Mouse (Mus musculus): ENCODE data around the gene Fbln5. TPM values are rescaled to one million over a fixed set of nuclear protein-coding genes. Genes with fewer than 3 reads are reported as not detected.

Gene Fbln5
- polyA plus RNA-seq, 1 experiment from 2014 or later = 6.0 TPM

- H3K27me3 ChIP-seq (ENCODE audit: control insufficient read depth, insufficient read depth, low read length) = no peaks in the 10 kb centered on the region
- H3K9me3 ChIP-seq (ENCODE audit: control insufficient read depth, low read length) = no peaks in the 10 kb centered on the region
- H3K27ac ChIP-seq (replicated peaks; ENCODE audit: low read depth, low read length) = no peak overlapping the region
- no peaks in the 10 kb centered on the region for H3K36me3 ChIP-seq (ENCODE audit: control insufficient read depth, insufficient read depth, low read length)
- no peak for DNase-seq
- no peak overlapping the region for H3K9ac ChIP-seq (replicated peaks; ENCODE audit: low read length)
- H3K4me3 ChIP-seq (replicated peaks; ENCODE audit: low read depth, low read length) = no peak overlapping the region
- no peak for ATAC-seq (ENCODE audit: low FRiP score, low TSS enrichment)
- WGBS = 96% methylated on average over 5 of the region's 5 CpGs
- no peaks in the 10 kb centered on the region for H3K4me1 ChIP-seq (ENCODE audit: control insufficient read depth, insufficient read depth, low read length)
- H3K4me2 ChIP-seq (ENCODE audit: low read length) = no peak overlapping the region
Measured at GRCm38 (mm10) chr12:101762054-101762453, 56.8 kb downstream of the Fbln5 start.

GRCm38 (mm10) chr12:101759440-101760045 is 59.3 kb downstream of the Fbln5 start:
- 71% methylated on average over 6 of the region's 6 CpGs for WGBS
- no peak overlapping the region for H3K4me3 ChIP-seq (replicated peaks; ENCODE audit: low read depth, low read length)

DNA sequence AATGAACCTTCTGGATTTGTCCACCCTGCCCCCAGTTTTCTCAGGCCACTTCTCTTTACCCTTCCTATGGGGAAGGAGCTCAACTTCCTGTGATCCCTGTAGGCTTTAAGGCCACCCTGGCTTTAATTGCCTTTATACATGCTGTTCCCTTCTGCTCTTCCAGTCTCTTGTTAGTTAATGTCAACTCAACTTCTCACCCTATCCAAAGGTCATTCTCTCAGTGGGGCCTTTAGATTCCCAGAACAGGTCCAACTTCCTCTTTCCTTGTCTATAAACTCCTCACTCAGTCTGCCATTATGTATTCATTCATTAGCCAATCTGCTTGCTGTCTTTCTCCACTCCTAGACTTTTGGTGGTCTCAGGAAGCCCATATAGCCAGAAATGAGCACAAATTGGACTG is 60.2 kb downstream of the Fbln5 start:
- H3K9me3 ChIP-seq (ENCODE audit: control insufficient read depth, low read length) = no peaks in the 10 kb centered on the region
- H3K9ac ChIP-seq (replicated peaks; ENCODE audit: low read length) = no peak overlapping the region
- no peak for ATAC-seq (ENCODE audit: low FRiP score, low TSS enrichment)
- no peaks in the 10 kb centered on the region for H3K4me1 ChIP-seq (ENCODE audit: control insufficient read depth, insufficient read depth, low read length)
- no peaks in the 10 kb centered on the region for H3K27me3 ChIP-seq (ENCODE audit: control insufficient read depth, insufficient read depth, low read length)
- no peak overlapping the region for H3K27ac ChIP-seq (replicated peaks; ENCODE audit: low read depth, low read length)
- no peak overlapping the region for H3K4me3 ChIP-seq (replicated peaks; ENCODE audit: low read depth, low read length)
- no peaks in the 10 kb centered on the region for H3K36me3 ChIP-seq (ENCODE audit: control insufficient read depth, insufficient read depth, low read length)
- no peak overlapping the region for H3K4me2 ChIP-seq (ENCODE audit: low read length)
- no peak for DNase-seq

More at GRCm38 (mm10) chr12:101759440-101760045, 59.3 kb downstream of the Fbln5 start:
- H3K36me3 ChIP-seq (ENCODE audit: control insufficient read depth, insufficient read depth, low read length) = no peaks in the 10 kb centered on the region
- H3K27me3 ChIP-seq (ENCODE audit: control insufficient read depth, insufficient read depth, low read length) = no peaks in the 10 kb centered on the region
- DNase-seq = no peak
- no peaks in the 10 kb centered on the region for H3K4me1 ChIP-seq (ENCODE audit: control insufficient read depth, insufficient read depth, low read length)
- ATAC-seq (ENCODE audit: low FRiP score, low TSS enrichment) = no peak
- no peaks in the 10 kb centered on the region for H3K9me3 ChIP-seq (ENCODE audit: control insufficient read depth, low read length)
- H3K9ac ChIP-seq (replicated peaks; ENCODE audit: low read length) = no peak overlapping the region
- H3K27ac ChIP-seq (replicated peaks; ENCODE audit: low read depth, low read length) = no peak overlapping the region
- no peak overlapping the region for H3K4me2 ChIP-seq (ENCODE audit: low read length)

GRCm38 (mm10) chr12:101742375-101742774 is 76.5 kb downstream of the Fbln5 start:
- no peak overlapping the region for H3K9ac ChIP-seq (replicated peaks; ENCODE audit: low read length)
- H3K27me3 ChIP-seq (ENCODE audit: control insufficient read depth, insufficient read depth, low read length) = no peaks in the 10 kb centered on the region
- no peaks in the 10 kb centered on the region for H3K4me1 ChIP-seq (ENCODE audit: control insufficient read depth, insufficient read depth, low read length)
- no peak overlapping the region for H3K4me2 ChIP-seq (ENCODE audit: low read length)
- H3K36me3 ChIP-seq (ENCODE audit: control insufficient read depth, insufficient read depth, low read length) = no peaks in the 10 kb centered on the region
- no peaks in the 10 kb centered on the region for H3K9me3 ChIP-seq (ENCODE audit: control insufficient read depth, low read length)
- DNase-seq = no peak
- H3K27ac ChIP-seq (replicated peaks; ENCODE audit: low read depth, low read length) = no peak overlapping the region
- ATAC-seq (ENCODE audit: low FRiP score, low TSS enrichment) = no peak
- WGBS = 59% methylated on average over 2 of the region's 2 CpGs
- H3K4me3 ChIP-seq (replicated peaks; ENCODE audit: low read depth, low read length) = no peak overlapping the region

DNA sequence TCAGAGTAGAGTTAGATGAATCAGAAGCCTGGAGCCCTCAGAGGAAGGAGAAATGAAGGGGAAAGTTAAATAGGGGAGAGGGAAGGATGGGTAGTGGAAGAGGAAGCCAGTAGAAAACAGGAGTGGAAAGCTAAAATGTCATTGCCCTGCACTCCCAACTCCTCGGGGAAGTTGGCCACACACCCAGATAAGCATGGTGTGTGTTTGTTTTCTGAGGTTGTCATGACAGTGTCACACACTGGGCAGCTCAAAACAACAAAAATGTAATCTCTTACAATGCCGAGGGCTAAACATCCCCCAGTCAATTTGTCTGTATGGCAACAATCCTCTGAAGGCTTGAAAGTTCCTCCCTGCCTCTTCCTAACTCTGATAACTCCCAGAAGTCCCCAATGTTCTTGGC is 78.4 kb downstream of the Fbln5 start:
- Histone ChIP-seq H3K27me3 (ENCODE audit: control insufficient read depth, insufficient read depth, low read length) (no peaks in the 10 kb centered on the region), H3K4me3 (replicated peaks; ENCODE audit: low read depth, low read length) (no peak overlapping the region), H3K4me2 (ENCODE audit: low read length) (no peak overlapping the region), H3K27ac (replicated peaks; ENCODE audit: low read depth, low read length) (no peak overlapping the region), H3K9me3 (ENCODE audit: control insufficient read depth, low read length) (no peaks in the 10 kb centered on the region), H3K4me1 (ENCODE audit: control insufficient read depth, insufficient read depth, low read length) (no peaks in the 10 kb centered on the region), H3K36me3 (ENCODE audit: control insufficient read depth, insufficient read depth, low read length) (no peaks in the 10 kb centered on the region), H3K9ac (replicated peaks; ENCODE audit: low read length) (no peak overlapping the region)
- DNase-seq (no peak), ATAC-seq (ENCODE audit: low FRiP score, low TSS enrichment) (no peak)
- WGBS = 69% methylated on average over 2 of the region's 2 CpGs

GRCm38 (mm10) chr12:101740045-101740444 is 78.8 kb downstream of the Fbln5 start:
- no peaks in the 10 kb centered on the region for H3K9me3 ChIP-seq (ENCODE audit: control insufficient read depth, low read length)
- no peak for ATAC-seq (ENCODE audit: low FRiP score, low TSS enrichment)
- 72% methylated on average over 2 of the region's 2 CpGs for WGBS

GRCm38 (mm10) chr12:101718755-101719150 is 100.1 kb downstream of the Fbln5 start:
- 3% methylated on average over 9 of the region's 9 CpGs for WGBS
- DNase-seq (peak; percentile 44), ATAC-seq (ENCODE audit: low FRiP score, low TSS enrichment) (peak; percentile 74)
- Histone ChIP-seq H3K9me3 (ENCODE audit: control insufficient read depth, low read length) (no peaks in the 10 kb centered on the region), H3K27me3 (ENCODE audit: control insufficient read depth, insufficient read depth, low read length) (peaks cover 7% of the 10 kb centered on the region; the same call in 1 of the 2 replicates), H3K4me3 (replicated peaks; ENCODE audit: low read depth, low read length) (peak overlapping the region; percentile 70), H3K27ac (replicated peaks; ENCODE audit: low read depth, low read length) (no peak overlapping the region), H3K36me3 (ENCODE audit: control insufficient read depth, insufficient read depth, low read length) (no peaks in the 10 kb centered on the region), H3K4me2 (ENCODE audit: low read length) (peak overlapping the region; percentile 98), H3K4me1 (ENCODE audit: control insufficient read depth, insufficient read depth, low read length) (no peaks in the 10 kb centered on the region), H3K9ac (replicated peaks; ENCODE audit: low read length) (no peak overlapping the region)

More at GRCm38 (mm10) chr12:101740045-101740444, 78.8 kb downstream of the Fbln5 start:
- Histone ChIP-seq H3K9ac (replicated peaks; ENCODE audit: low read length) (no peak overlapping the region), H3K4me3 (replicated peaks; ENCODE audit: low read depth, low read length) (no peak overlapping the region), H3K4me1 (ENCODE audit: control insufficient read depth, insufficient read depth, low read length) (no peaks in the 10 kb centered on the region), H3K27me3 (ENCODE audit: control insufficient read depth, insufficient read depth, low read length) (no peaks in the 10 kb centered on the region), H3K36me3 (ENCODE audit: control insufficient read depth, insufficient read depth, low read length) (no peaks in the 10 kb centered on the region), H3K27ac (replicated peaks; ENCODE audit: low read depth, low read length) (no peak overlapping the region), H3K4me2 (ENCODE audit: low read length) (no peak overlapping the region)
- no peak for DNase-seq

DNA sequence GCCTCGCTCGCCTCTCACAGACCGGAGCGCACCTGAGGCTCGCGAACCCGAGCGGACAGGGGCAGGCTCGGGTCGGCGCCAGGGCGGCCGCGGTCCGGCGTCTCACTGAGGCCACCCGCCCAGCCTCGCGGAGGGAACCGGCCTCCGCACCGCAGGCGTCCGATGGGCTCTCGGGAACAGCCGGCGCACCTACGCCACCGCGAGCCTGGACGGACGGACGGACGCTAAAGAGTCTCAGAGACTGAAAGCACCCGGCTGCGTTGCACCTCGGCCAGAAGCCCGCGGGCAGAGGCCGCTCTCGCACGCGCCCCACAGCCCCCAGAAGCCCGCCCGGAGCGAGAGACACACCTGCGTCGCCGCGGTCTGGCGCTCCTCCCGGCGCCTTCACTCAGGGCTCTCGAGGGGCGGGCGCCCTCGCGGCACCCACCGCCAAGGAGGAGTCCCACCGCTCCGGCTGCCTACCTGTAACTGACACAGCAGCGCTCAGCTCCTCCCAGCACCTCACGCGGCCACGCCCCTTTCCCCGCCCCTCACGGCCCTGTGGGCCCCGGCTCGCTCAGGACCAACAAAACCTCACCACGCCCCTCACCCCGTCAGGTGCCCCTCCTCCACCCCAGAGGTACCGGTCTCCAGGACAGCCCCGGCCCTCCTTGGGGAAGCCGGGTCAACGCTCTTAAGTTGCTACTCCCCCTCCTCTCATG is 100.7 kb downstream of the Fbln5 start, which contains the start of gene Tc2n:
TSS of gene Tc2n (minus strand) at position 470 of the 701 bp plus-strand sequence.
- Histone ChIP-seq H3K27ac (replicated peaks; ENCODE audit: low read depth, low read length) (no peak within 1 kb of the TSS), H3K4me2 (ENCODE audit: low read length) (peak within 1 kb of the TSS; percentile 98), H3K36me3 (ENCODE audit: control insufficient read depth, insufficient read depth, low read length) (no peaks in the 10 kb centered on the region), H3K9me3 (ENCODE audit: control insufficient read depth, low read length) (no peaks in the 10 kb centered on the region), H3K4me3 (replicated peaks; ENCODE audit: low read depth, low read length) (peak within 1 kb of the TSS; percentile 70), H3K27me3 (ENCODE audit: control insufficient read depth, insufficient read depth, low read length) (peaks cover 7% of the 10 kb centered on the region; the same call in 1 of the 2 replicates), H3K4me1 (ENCODE audit: control insufficient read depth, insufficient read depth, low read length) (no peaks in the 10 kb centered on the region), H3K9ac (replicated peaks; ENCODE audit: low read length) (peak within 1 kb of the TSS; percentile 50)
- WGBS = under 1% methylated on average over 70 of the region's 75 CpGs
- ATAC-seq (ENCODE audit: low FRiP score, low TSS enrichment) = peak; percentile 94
- peak; percentile 73 for DNase-seq

GRCm38 (mm10) chr12:101699176-101699575 is 119.7 kb downstream of the Fbln5 start:
- DNase-seq (no peak), ATAC-seq (ENCODE audit: low FRiP score, low TSS enrichment) (no peak)
- Histone ChIP-seq H3K4me1 (ENCODE audit: control insufficient read depth, insufficient read depth, low read length) (no peaks in the 10 kb centered on the region), H3K27ac (replicated peaks; ENCODE audit: low read depth, low read length) (no peak overlapping the region), H3K27me3 (ENCODE audit: control insufficient read depth, insufficient read depth, low read length) (no peaks in the 10 kb centered on the region), H3K4me3 (replicated peaks; ENCODE audit: low read depth, low read length) (no peak overlapping the region), H3K9me3 (ENCODE audit: control insufficient read depth, low read length) (no peaks in the 10 kb centered on the region), H3K4me2 (ENCODE audit: low read length) (no peak overlapping the region), H3K9ac (replicated peaks; ENCODE audit: low read length) (no peak overlapping the region), H3K36me3 (ENCODE audit: control insufficient read depth, insufficient read depth, low read length) (no peaks in the 10 kb centered on the region)
- 87% methylated on average over 3 of the region's 3 CpGs for WGBS
